In the genomic region with DNA sequence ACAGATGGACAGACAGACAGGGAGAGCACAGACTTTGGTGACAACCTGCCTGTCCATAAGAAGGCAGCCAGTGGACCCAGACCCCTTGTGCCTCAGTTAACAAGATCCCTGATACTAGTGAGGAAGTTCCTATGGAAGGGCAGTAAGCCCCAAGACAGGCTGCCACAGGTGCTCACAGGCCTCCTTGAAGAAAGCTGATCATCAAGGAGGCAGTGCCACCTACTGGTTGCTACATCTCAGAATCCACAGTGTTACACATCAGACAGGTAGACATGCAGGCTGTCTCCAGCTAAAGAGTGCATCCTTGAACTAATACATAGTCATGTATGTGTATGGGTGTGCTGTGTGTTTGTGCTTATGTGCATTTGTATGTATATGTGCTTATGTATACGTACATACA, we compare ENCODE assay signal across 8 mouse cellular contexts. TPM values are rescaled to one million over a fixed set of nuclear protein-coding genes. Genes with fewer than 3 reads are reported as not detected.
DNase-seq lines count a peak whose midpoint lies in the region; ATAC-seq and TF ChIP-seq lines count a peak whose summit lies in the region.

No protein-coding gene starts in this region.

- no peak overlapping the region for H3K9ac ChIP-seq in lung, embryonic 14.5 days

- peaks cover 55% of the 10 kb centered on the region for H3K36me3 ChIP-seq in C2C12 (ENCODE audit: control insufficient read depth, insufficient read depth)
- peaks cover 79% of the 10 kb centered on the region for H3K36me3 ChIP-seq in lung, embryonic 14.5 days (ENCODE audit: insufficient read depth)

- no peak overlapping the region for H3ac ChIP-seq in C2C12 (ENCODE audit: control insufficient read depth, insufficient read length, low read depth)

- no peak for ATAC-seq in lung, embryonic 14.5 days (ENCODE audit: insufficient read depth)

- no peaks in the 10 kb centered on the region for H3K79me2 ChIP-seq in C2C12 (ENCODE audit: control insufficient read depth, insufficient read depth)

- TF ChIP-seq CTCF in C2C12 (IDR thresholded peaks at IDR 0.05; ENCODE audit: control insufficient read depth, insufficient read depth, insufficient read length) = peak; percentile 49
- TF ChIP-seq CTCF in lung, embryonic 14.5 days (IDR thresholded peaks at IDR 0.05; ENCODE audit: low read depth) = peak; percentile 76

- no peaks in the 10 kb centered on the region for H3K79me3 ChIP-seq in C2C12 (ENCODE audit: low read depth)

- 77% methylated on average over 1 of the region's 1 CpGs for WGBS in lung, embryonic 14.5 days

- no peaks in the 10 kb centered on the region for H3K9me3 ChIP-seq in lung, embryonic 14.5 days (ENCODE audit: low read depth, low read length)

- DNase-seq in MN1 (ENCODE audit: low spot score) = peak; percentile 77
- DNase-seq in cerebellum, postnatal 25 days = peak; percentile 57 to 75
- DNase-seq in gastrocnemius, adult 8-10 months (ENCODE audit: low spot score in 2 of 2) = peak; percentile 11 to 51
- peak; percentile 73 to 81 for DNase-seq in kidney, postnatal 25 days
- peak; percentile 68 for DNase-seq in lung, embryonic 14.5 days
- peak; percentile 78 for DNase-seq in retina, embryonic 14.5 days (ENCODE audit: low spot score)
- no peak for DNase-seq in Muller cell, postnatal 12 days (ENCODE audit: inconsistent ontology term)

- no peaks in the 10 kb centered on the region for H3K27me3 ChIP-seq in C2C12 (ENCODE audit: control insufficient read depth, insufficient read depth, insufficient read length)
- no peaks in the 10 kb centered on the region for H3K27me3 ChIP-seq in lung, embryonic 14.5 days (ENCODE audit: insufficient read depth, low read length)

- H3K4me1 ChIP-seq in lung, embryonic 14.5 days (ENCODE audit: insufficient read depth) = no peaks in the 10 kb centered on the region

- H3K27ac ChIP-seq in lung, embryonic 14.5 days (ENCODE audit: low read depth) = no peak overlapping the region

- H3K4me3 ChIP-seq in C2C12 (ENCODE audit: insufficient read depth, poor library complexity, severe bottlenecking) = no peak overlapping the region
- no peak overlapping the region for H3K4me3 ChIP-seq in lung, embryonic 14.5 days (ENCODE audit: low read depth, low read length)

- H3K4me2 ChIP-seq in lung, embryonic 14.5 days = no peak overlapping the region

TF ChIP-seq in C2C12, 6 proteins besides CTCF, POLR2A, EP300 and RAD21:
- TF ChIP-seq MAX (IDR thresholded peaks at IDR 0.05) (no peak), MYOD1 (IDR thresholded peaks at IDR 0.05; ENCODE audit: control insufficient read depth, insufficient read length, low read depth) (peak; percentile 67)

RNA-seq across cellular contexts. Expression of a gene that starts 29.2 kb away (rescaled TPM):
- 51.5 TPM for polyA plus RNA-seq in C2C12 (2012; fragmentation: generic; extraction: Trizol)
- 1 to 10 TPM; 6.8 to 9.5 (median 7.5) TPM for total RNA-seq in gastrocnemius, adult 8-10 months (2022)
- polyA plus RNA-seq in lung, embryonic 14.5 days (2014; fragmentation: Nextera tagmentation; extraction: Ambion mirVana) = 52.6 and 61.6 TPM in 2 replicates

RNA-seq across cellular contexts. Expression of a gene that starts 29.3 kb away (rescaled TPM):
- 37.7 TPM for polyA plus RNA-seq in C2C12 (2012; fragmentation: generic; extraction: Trizol)
- 1 to 10 TPM; 3.5 to 8.5 (median 6.1) TPM for total RNA-seq in gastrocnemius, adult 8-10 months (2022)
- 44.2 and 47.5 TPM in 2 replicates for polyA plus RNA-seq in lung, embryonic 14.5 days (2014; fragmentation: Nextera tagmentation; extraction: Ambion mirVana)

RNA-seq across cellular contexts. Expression of a gene that starts 39.5 kb away (rescaled TPM):
- 11.1 TPM for polyA plus RNA-seq in C2C12 (2012; fragmentation: generic; extraction: Trizol)
- 1 to 10 TPM; 6.2 to 7.6 (median 7.0) TPM for total RNA-seq in gastrocnemius, adult 8-10 months (2022)
- 18.3 and 19.9 TPM in 2 replicates for polyA plus RNA-seq in lung, embryonic 14.5 days (2014; fragmentation: Nextera tagmentation; extraction: Ambion mirVana)
